Mouse (Mus musculus): ENCODE results near the gene Ap1g1.

DNA sequence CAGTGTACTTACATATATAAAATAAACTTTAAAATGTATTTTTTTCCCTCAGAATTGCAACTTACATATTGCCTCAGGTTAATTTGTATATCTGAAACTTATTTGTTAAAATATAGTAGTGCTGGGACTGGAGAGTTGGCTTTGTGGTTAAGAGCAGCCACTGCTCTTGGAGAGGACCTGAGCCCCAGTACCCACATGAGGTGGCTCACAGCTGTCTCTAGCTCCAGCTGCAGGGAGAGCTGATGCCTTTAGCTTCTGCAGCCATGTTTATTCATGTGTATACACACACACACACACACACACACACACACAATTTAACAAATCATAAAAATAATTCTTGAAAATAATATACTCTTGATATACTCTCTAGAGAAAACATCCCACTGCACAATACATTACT, 124.0 kb downstream of the Ap1g1 start:
- TF ChIP-seq CTCF (IDR thresholded peaks at IDR 0.05; ENCODE audit: extremely low read depth, insufficient read depth, insufficient read length, insufficient replicate concordance) (no peak), POLR2A (IDR thresholded peaks at IDR 0.05; ENCODE audit: low read depth, low read length) (no peak)
